In genomic region chr9:94670704-94671103, GRCm38 (mm10) we compare ENCODE assay signal across 7 mouse cellular contexts. TPM values are rescaled to one million over a fixed set of nuclear protein-coding genes. Genes with fewer than 3 reads are reported as not detected.
DNase-seq lines count a peak whose midpoint lies in the region; ATAC-seq and TF ChIP-seq lines count a peak whose summit lies in the region.

No protein-coding gene starts in this region.

- no peak for TF ChIP-seq CTCF in forebrain, postnatal 0 days (IDR thresholded peaks at IDR 0.05; ENCODE audit: low read depth)

- ATAC-seq in lung, embryonic 16.5 days (ENCODE audit: low read depth): no peak
- no peak for ATAC-seq in forebrain, postnatal 0 days
- ATAC-seq in liver, embryonic 12.5 days: no peak
- ATAC-seq in stomach, embryonic 15.5 days (ENCODE audit: insufficient read depth, low FRiP score, low read depth): no peak

- peak overlapping the region; percentile 95; the same call in 1 of the 2 replicates for H3K4me2 ChIP-seq in lung, embryonic 16.5 days (ENCODE audit: low read depth, low read length)
- peak overlapping the region; percentile 78 for H3K4me2 ChIP-seq in forebrain, postnatal 0 days (ENCODE audit: low read depth)
- peak overlapping the region; percentile 67 for H3K4me2 ChIP-seq in liver, embryonic 12.5 days
- peak overlapping the region; percentile 79; the same call in 1 of the 2 replicates for H3K4me2 ChIP-seq in stomach, embryonic 15.5 days

- no peak overlapping the region for H3K27ac ChIP-seq in lung, embryonic 16.5 days (ENCODE audit: low read length)
- H3K27ac ChIP-seq in forebrain, postnatal 0 days (ENCODE audit: low read depth, low read length): no peak overlapping the region
- H3K27ac ChIP-seq in liver, embryonic 12.5 days: no peak overlapping the region
- H3K27ac ChIP-seq in stomach, embryonic 15.5 days: no peak overlapping the region

- H3K9ac ChIP-seq in lung, embryonic 16.5 days (ENCODE audit: low read length): no peak overlapping the region
- peak overlapping the region; percentile 51; the same call in 1 of the 2 replicates for H3K9ac ChIP-seq in forebrain, postnatal 0 days
- no peak overlapping the region for H3K9ac ChIP-seq in liver, embryonic 12.5 days
- no peak overlapping the region for H3K9ac ChIP-seq in stomach, embryonic 15.5 days

- H3K36me3 ChIP-seq in lung, embryonic 16.5 days (ENCODE audit: control insufficient read depth, insufficient read depth, low read length): no peaks in the 10 kb centered on the region
- no peaks in the 10 kb centered on the region for H3K36me3 ChIP-seq in forebrain, postnatal 0 days (ENCODE audit: insufficient read depth)
- no peaks in the 10 kb centered on the region for H3K36me3 ChIP-seq in liver, embryonic 12.5 days
- H3K36me3 ChIP-seq in stomach, embryonic 15.5 days: no peaks in the 10 kb centered on the region

- H3K9me3 ChIP-seq in lung, embryonic 16.5 days (ENCODE audit: control insufficient read depth, low read length): no peaks in the 10 kb centered on the region
- no peaks in the 10 kb centered on the region for H3K9me3 ChIP-seq in forebrain, postnatal 0 days (ENCODE audit: low read length)
- no peaks in the 10 kb centered on the region for H3K9me3 ChIP-seq in liver, embryonic 12.5 days (replicated peaks)
- H3K9me3 ChIP-seq in stomach, embryonic 15.5 days: no peaks in the 10 kb centered on the region

- DNase-seq in lung, postnatal 25 days (ENCODE audit: low spot score): no peak
- DNase-seq in forebrain, postnatal 0 days: no peak
- no peak for DNase-seq in embryo, embryonic 11 days
- DNase-seq in embryo, embryonic 10.5 days (ENCODE audit: low spot score): no peak

- peak overlapping the region; percentile 55; the same call in 1 of the 2 replicates for H3K4me3 ChIP-seq in lung, embryonic 16.5 days (ENCODE audit: low read length)
- peak overlapping the region; percentile 52 for H3K4me3 ChIP-seq in forebrain, postnatal 0 days (ENCODE audit: low read depth, low read length)
- H3K4me3 ChIP-seq in liver, embryonic 12.5 days: no peak overlapping the region
- peak overlapping the region; percentile 48; the same call in 1 of the 2 replicates for H3K4me3 ChIP-seq in stomach, embryonic 15.5 days (replicated peaks)

- peaks cover 11% of the 10 kb centered on the region for H3K4me1 ChIP-seq in lung, embryonic 16.5 days (replicated peaks; ENCODE audit: control insufficient read depth, insufficient read depth, low read length)
- H3K4me1 ChIP-seq in forebrain, postnatal 0 days (ENCODE audit: insufficient read depth): no peaks in the 10 kb centered on the region; the same call in 1 of the 2 replicates
- H3K4me1 ChIP-seq in liver, embryonic 12.5 days: 0 out of 2 replicates have a peak, but pooled peaks cover 4% of the 10 kb centered on the region
- peaks cover 5% of the 10 kb centered on the region; the same call in 1 of the 2 replicates for H3K4me1 ChIP-seq in stomach, embryonic 15.5 days

- H3K27me3 ChIP-seq in lung, embryonic 16.5 days (ENCODE audit: control insufficient read depth, insufficient read depth, low read depth, low read length): no peaks in the 10 kb centered on the region
- H3K27me3 ChIP-seq in forebrain, postnatal 0 days (ENCODE audit: insufficient read depth, low read length): no peaks in the 10 kb centered on the region
- no peaks in the 10 kb centered on the region for H3K27me3 ChIP-seq in liver, embryonic 12.5 days (replicated peaks)
- no peaks in the 10 kb centered on the region for H3K27me3 ChIP-seq in stomach, embryonic 15.5 days (replicated peaks)

RNA-seq across cellular contexts. Expression of gene Slc9a9, which starts 1.0 kb away (rescaled TPM):
- 4.4 and 4.9 TPM in 2 replicates for polyA plus RNA-seq in lung, embryonic 16.5 days (2015; fragmentation: Nextera tagmentation; extraction: Ambion mirVana)
- 5.3 and 6.7 TPM in 2 replicates for total RNA-seq in forebrain, postnatal 0 days (2014; rRNA removed)
- polyA plus RNA-seq in forebrain, postnatal 0 days (2015; fragmentation: Nextera tagmentation; extraction: Ambion mirVana): 3.3 and 4.8 TPM in 2 replicates
- polyA plus RNA-seq in liver, embryonic 12.5 days (2016; fragmentation: Nextera tagmentation; extraction: Ambion mirVana): 1.6 and 1.7 TPM in 2 replicates
- 3.9 and 4.1 TPM in 2 replicates for polyA plus RNA-seq in stomach, embryonic 15.5 days (2015; fragmentation: Nextera tagmentation; extraction: Ambion mirVana)
